ENCODE assay signal across 8 mouse cellular contexts in the genomic region with DNA sequence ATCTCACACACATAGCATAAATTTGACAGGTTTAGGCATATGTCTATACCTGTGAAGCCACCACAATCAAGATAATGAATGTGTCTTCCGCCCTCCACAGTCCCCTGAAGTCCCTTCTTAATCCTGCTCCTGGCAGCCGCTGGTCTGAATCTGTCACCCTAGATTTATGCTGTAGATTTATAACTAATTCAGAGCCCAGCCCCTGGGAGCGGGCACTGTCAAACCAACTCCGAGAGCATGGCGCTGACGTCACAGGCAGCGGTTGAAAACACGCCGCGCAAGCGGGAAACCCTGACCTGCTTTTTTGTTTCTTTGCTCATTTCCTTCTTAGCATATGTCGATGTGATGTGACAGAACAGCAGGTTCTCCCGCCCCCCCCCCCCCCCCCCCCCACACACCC. TPM values are rescaled to one million over a fixed set of nuclear protein-coding genes. Genes with fewer than 3 reads are reported as not detected.
DNase-seq lines count a peak whose midpoint lies in the region; ATAC-seq and TF ChIP-seq lines count a peak whose summit lies in the region.

No protein-coding gene starts in this region.

- H3K4me2 ChIP-seq in hindbrain, embryonic 15.5 days = peak overlapping the region; percentile 47

- no peak overlapping the region for H3K27ac ChIP-seq in gastrocnemius, adult 2 months
- no peak overlapping the region for H3K27ac ChIP-seq in hindbrain, embryonic 15.5 days (replicated peaks)
- H3K27ac ChIP-seq in thymus, adult 2 months (ENCODE audit: control insufficient read depth, insufficient read depth, low read length) = no peak overlapping the region

- peak; percentile 71; the same call in 1 of the 2 replicates for ATAC-seq in hindbrain, embryonic 15.5 days (ENCODE audit: low FRiP score, low read depth)
- ATAC-seq in megakaryocyte-erythroid progenitor cell, adult 5-6 weeks (replicated peaks; ENCODE audit: low FRiP score, low TSS enrichment, poor library complexity, severe bottlenecking) = peak; percentile 67

- no peaks in the 10 kb centered on the region for H3K4me1 ChIP-seq in hindbrain, embryonic 15.5 days (replicated peaks)
- H3K4me1 ChIP-seq in thymus, adult 2 months (replicated peaks; ENCODE audit: control insufficient read depth, insufficient read depth, low read length) = peaks cover 12% of the 10 kb centered on the region

- 49% methylated on average over 13 of the region's 13 CpGs for WGBS in hindbrain, embryonic 15.5 days
- 23% methylated on average over 12 of the region's 13 CpGs for WGBS in thymus, adult 2 months

- TF ChIP-seq CTCF in gastrocnemius, adult 2 months (IDR thresholded peaks at IDR 0.05) = no peak
- TF ChIP-seq CTCF in thymus, adult 2 months (IDR thresholded peaks at IDR 0.05; ENCODE audit: borderline replicate concordance, control insufficient read depth, extremely low read depth, insufficient read depth, low read length, poor library complexity) = no peak

- H3K36me3 ChIP-seq in hindbrain, embryonic 15.5 days = no peaks in the 10 kb centered on the region
- H3K36me3 ChIP-seq in thymus, adult 2 months (ENCODE audit: control insufficient read depth, insufficient read depth, low read length) = no peaks in the 10 kb centered on the region

- H3K27me3 ChIP-seq in hindbrain, embryonic 15.5 days = no peaks in the 10 kb centered on the region
- no peaks in the 10 kb centered on the region for H3K27me3 ChIP-seq in thymus, adult 2 months (ENCODE audit: control insufficient read depth, insufficient read depth, low read length)

- intact Hi-C loops in gastrocnemius, adult 2 months (cut with DNase I) = no loop called here

- peak overlapping the region; percentile 9; the same call in 1 of the 2 replicates for H3K4me3 ChIP-seq in gastrocnemius, adult 2 months
- peak overlapping the region; percentile 25 for H3K4me3 ChIP-seq in hindbrain, embryonic 15.5 days
- no peak overlapping the region for H3K4me3 ChIP-seq in thymus, adult 2 months (ENCODE audit: control insufficient read depth, insufficient read depth, low read length)

- DNase-seq in gastrocnemius, adult 2 months = no peak
- no peak for DNase-seq in gastrocnemius, adult 8-10 months (ENCODE audit: low spot score in 2 of 2)
- DNase-seq in T-cell, adult 2 months (ENCODE audit: low spot score) = peak; percentile 81
- peak; percentile 51 for DNase-seq in thymus, adult 2 months
- DNase-seq in layer of hippocampus, postnatal 36 days = no peak
- DNase-seq in heart, postnatal 4 days = no peak

- no peak overlapping the region for H3K9ac ChIP-seq in hindbrain, embryonic 15.5 days

- TF ChIP-seq POLR2A in thymus, adult 2 months (IDR thresholded peaks at IDR 0.05; ENCODE audit: control insufficient read depth, extremely low read depth, insufficient read depth, low read length, poor library complexity) = no peak

- no peaks in the 10 kb centered on the region for H3K9me3 ChIP-seq in hindbrain, embryonic 15.5 days

RNA-seq across cellular contexts. Expression of a gene that starts 25.3 kb away (rescaled TPM):
- 10 to 100 TPM; 29.7 to 40.0 TPM for total RNA-seq in gastrocnemius, adult 2 months (2021)
- total RNA-seq in gastrocnemius, adult 8-10 months (2022) = 10 to 100 TPM; 25.2 to 34.5 (median 31.9) TPM
- 18.7 and 19.7 TPM in 2 replicates for polyA plus RNA-seq in hindbrain, embryonic 15.5 days (2015; fragmentation: Nextera tagmentation; extraction: Ambion mirVana)
- 117 and 138 TPM in 2 replicates for total RNA-seq in megakaryocyte-erythroid progenitor cell, adult 5-6 weeks (2014; fragmentation: Nextera tagmentation)
- 81.3 and 102 TPM in 2 replicates for total RNA-seq in megakaryocyte-erythroid progenitor cell, adult 5-6 weeks (2017)
- polyA plus RNA-seq in thymus, adult 2 months (2012; rRNA removed) = 54.9 and 57.1 TPM in 2 replicates
- 10 to 100 TPM; 57.3 to 62.1 TPM for total RNA-seq in layer of hippocampus, postnatal 36 days (2021)
- total RNA-seq in heart, postnatal 4 days (2021) = 10 to 100 TPM; 84.8 to 93.5 TPM

Comparison
In these comparisons a context has a peak if more than half of its experiments do, and no peak if none do; other contexts are left out.
1. DNase-seq: peak in T-cell, adult 2 months (single experiment) and thymus, adult 2 months (single experiment); none in gastrocnemius, adult 2 months (single experiment), gastrocnemius, adult 8-10 months (0 of 2), layer of hippocampus, postnatal 36 days (0 of 2) and heart, postnatal 4 days (single experiment).